Mouse (Mus musculus): ENCODE measurements around the gene Cpsf3. TPM values are rescaled to one million over a fixed set of nuclear protein-coding genes. Genes with fewer than 3 reads are reported as not detected.

Cpsf3 gene
- polyA plus RNA-seq, 1 experiment from 2014 or later = 63.1 TPM

DNA sequence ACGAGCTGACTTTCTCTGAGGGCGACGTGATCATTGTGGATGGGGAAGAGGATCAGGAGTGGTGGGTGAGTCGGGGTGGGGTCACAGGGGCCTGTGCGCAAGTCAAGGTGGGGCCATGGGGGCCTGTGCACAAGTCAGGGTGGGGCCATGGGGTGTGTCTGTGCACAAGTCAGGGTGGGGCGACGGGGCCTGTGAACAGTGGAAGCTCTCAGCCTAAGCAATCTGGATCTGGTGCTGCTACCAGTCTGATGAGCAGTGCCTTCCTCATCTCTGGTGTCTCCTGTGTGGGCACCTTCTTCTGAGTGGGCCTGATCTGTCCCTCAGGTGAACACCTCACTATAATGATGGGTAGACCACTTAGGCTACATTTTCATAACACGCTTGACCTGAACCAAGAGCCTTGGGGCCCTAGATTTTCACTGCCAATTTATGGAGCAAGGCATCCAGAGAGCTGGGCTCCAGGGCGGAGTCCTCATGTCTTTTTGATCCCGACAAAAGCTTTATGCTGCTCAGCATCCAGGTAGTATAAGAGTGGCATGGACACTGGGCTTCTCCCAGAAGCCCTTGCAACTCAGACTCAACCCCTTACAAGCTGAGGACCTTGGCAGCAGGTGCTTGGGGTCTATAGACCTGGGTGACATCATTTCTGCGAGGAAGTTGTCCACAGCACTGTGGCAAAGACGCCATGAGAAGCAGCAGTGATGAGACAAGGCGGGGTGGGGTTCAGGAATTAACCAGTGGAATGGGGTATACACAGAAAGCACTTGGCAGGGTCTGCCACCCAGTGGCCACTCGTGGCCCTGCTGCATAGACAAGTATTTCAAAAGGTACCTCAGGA is 19.0 kb upstream of the Cpsf3 start:
- Histone ChIP-seq H3K4me2 (no peak overlapping the region), H3K9ac (no peak overlapping the region), H3K4me3 (no peak overlapping the region), H3K27me3 (no peaks in the 10 kb centered on the region), H3K4me1 (replicated peaks) (peaks cover 4% of the 10 kb centered on the region), H3K9me3 (replicated peaks) (no peaks in the 10 kb centered on the region), H3K27ac (no peak overlapping the region), H3K36me3 (peaks cover 45% of the 10 kb centered on the region)
- ATAC-seq (replicated peaks; ENCODE audit: insufficient number of reproducible peaks, insufficient read depth, low FRiP score, low read depth) = no peak; the same call in 1 of the 2 replicates
- 74% methylated on average over 14 of the region's 14 CpGs for WGBS

DNA sequence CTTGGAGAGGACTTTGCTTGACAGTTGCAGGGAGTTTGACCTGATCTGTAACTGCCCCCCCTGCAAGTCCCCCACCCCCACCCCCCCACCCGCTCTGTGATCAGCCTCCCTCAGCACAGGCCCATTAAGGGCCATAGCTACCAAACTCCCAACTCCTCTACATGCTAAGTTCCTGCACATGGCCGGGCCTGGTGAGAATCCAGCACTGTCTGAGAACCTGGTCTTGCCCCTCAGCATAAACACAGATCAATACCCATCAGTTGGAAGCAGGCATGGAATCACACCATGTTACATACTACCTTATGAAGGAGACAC is 18.4 kb upstream of the Cpsf3 start:
- Histone ChIP-seq H3K9me3 (replicated peaks) (no peaks in the 10 kb centered on the region), H3K27me3 (no peaks in the 10 kb centered on the region), H3K4me1 (replicated peaks) (peaks cover 4% of the 10 kb centered on the region), H3K4me2 (no peak overlapping the region), H3K9ac (no peak overlapping the region), H3K36me3 (peaks cover 51% of the 10 kb centered on the region), H3K27ac (no peak overlapping the region), H3K4me3 (no peak overlapping the region)
- 77% methylated on average over 2 of the region's 2 CpGs for WGBS
- no peak for ATAC-seq (replicated peaks; ENCODE audit: insufficient number of reproducible peaks, insufficient read depth, low FRiP score, low read depth)

DNA sequence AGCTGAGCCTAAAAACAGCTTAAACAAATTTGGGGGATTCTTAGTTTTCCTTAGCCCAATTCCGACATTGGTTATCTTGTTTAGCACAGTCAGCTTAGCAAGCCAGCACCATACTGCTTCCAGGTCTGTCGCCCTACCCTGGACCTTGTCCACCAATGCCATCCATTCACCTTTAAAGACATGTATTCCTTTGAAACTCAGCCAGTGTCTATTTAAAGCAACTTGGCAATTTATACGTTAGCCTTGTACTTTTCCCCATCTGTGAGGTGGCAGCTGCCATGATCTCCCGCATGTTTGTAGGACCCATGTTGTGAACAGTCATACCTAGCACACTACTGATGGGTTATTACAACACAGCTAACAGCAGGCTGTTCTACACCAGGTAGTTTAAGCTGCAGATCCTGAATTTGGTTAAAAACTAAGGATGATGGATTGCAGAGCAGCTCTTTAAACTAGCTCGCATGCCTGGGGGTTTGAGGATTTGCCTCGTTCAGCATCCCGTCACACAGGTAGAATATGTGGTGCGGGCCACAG is 17.0 kb upstream of the Cpsf3 start:
- Histone ChIP-seq H3K4me3 (no peak overlapping the region), H3K27ac (no peak overlapping the region), H3K4me1 (replicated peaks) (peaks cover 4% of the 10 kb centered on the region), H3K4me2 (no peak overlapping the region), H3K9me3 (replicated peaks) (no peaks in the 10 kb centered on the region), H3K36me3 (peaks cover 59% of the 10 kb centered on the region), H3K9ac (no peak overlapping the region), H3K27me3 (no peaks in the 10 kb centered on the region)
- ATAC-seq (replicated peaks; ENCODE audit: insufficient number of reproducible peaks, insufficient read depth, low FRiP score, low read depth) = no peak
- 87% methylated on average over 8 of the region's 8 CpGs for WGBS

DNA sequence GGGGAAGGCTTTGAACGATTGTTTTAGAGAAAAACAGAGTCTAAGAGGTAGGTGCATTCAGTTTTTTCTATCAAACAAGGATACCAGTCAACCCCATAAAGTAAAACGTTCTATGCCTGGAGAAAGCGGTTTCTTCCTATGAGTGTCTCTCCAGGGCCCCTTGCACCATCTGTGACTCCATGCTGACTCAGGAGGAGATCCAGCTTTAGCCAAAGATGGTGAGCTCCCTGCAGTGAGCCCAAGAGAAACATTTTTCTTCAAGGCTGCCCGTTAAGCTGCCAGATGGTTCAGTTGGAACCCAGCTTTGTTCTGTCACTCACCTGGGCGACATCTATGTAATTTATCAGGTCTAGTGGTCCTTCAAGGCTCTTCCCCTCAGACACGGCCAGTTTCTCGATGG is 10.7 kb upstream of the Cpsf3 start:
- WGBS = 78% methylated on average over 7 of the region's 7 CpGs
- Histone ChIP-seq H3K36me3 (peaks cover 41% of the 10 kb centered on the region), H3K27me3 (no peaks in the 10 kb centered on the region), H3K9me3 (replicated peaks) (no peaks in the 10 kb centered on the region), H3K4me1 (replicated peaks) (no peaks in the 10 kb centered on the region), H3K4me2 (no peak overlapping the region), H3K4me3 (no peak overlapping the region), H3K9ac (no peak overlapping the region), H3K27ac (no peak overlapping the region)
- no peak for ATAC-seq (replicated peaks; ENCODE audit: insufficient number of reproducible peaks, insufficient read depth, low FRiP score, low read depth)

DNA sequence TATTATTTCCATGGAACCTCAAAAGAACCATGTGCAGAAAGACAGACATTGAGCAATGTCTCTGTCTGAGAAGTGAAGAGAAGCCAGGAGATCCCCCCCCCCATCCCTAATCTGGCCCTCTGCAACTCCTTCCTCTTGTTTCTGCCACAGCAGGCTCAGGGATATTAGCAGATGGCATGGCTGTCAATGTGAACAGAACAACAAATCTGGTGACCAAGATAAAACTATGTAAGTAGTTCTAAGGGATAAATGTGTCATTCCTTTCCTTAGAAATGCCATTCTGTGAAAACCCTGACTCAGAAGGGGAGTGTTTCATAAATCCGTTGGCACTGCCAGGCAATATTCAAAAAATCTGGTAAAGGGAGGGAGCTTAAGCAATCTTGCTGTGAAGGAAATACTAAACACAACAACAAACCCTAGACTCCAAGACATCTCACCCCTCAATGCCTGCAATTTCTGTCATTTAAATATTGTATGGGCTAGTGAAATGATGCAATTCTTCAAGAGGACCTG is 7.8 kb upstream of the Cpsf3 start:
- WGBS = 73% methylated on average over 1 of the region's 1 CpGs

DNA sequence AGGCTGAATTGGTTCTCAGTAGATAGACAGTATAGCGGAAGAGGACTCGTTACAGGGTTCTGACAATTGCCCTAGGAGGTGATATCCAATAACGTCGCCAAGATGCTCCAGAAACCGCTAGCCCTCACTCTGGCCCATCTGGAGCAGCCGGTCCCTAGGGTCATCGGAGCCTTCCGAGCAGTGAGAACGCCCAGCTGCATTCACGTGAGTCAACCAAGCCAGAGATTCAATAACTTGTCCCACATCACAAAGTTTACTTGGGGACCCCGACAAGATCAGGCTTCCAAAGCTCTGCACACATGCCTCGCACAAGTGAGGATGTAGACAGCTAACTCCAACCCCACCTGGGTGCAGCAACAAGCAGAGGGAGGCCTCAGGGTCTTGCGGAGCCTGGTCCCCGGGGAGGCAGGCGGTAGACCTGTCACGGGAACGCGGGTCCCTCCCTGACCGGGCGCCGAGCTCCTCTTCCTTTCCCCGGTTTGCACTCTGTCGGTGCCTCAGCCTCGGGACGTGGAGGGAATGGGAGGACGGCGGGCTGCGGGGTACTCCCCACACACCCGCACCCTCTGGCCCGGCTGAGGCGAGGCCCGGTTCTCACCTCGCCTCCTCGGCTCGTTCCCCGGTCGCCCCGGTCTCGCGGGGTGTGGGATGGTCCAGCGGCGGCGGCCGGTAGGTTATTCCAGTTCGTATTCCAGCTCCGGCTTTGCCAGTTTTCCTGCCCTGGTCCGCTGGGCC is 484 bp downstream of the Cpsf3 start:
- peak; percentile 81 for ATAC-seq (replicated peaks; ENCODE audit: insufficient number of reproducible peaks, insufficient read depth, low FRiP score, low read depth)
- under 1% methylated on average over 47 of the region's 47 CpGs for WGBS
- H3K4me3 ChIP-seq = peak overlapping the region; percentile 97
- peak overlapping the region; percentile 92 for H3K27ac ChIP-seq
- peaks cover 7% of the 10 kb centered on the region for H3K36me3 ChIP-seq
- H3K9me3 ChIP-seq (replicated peaks) = no peaks in the 10 kb centered on the region
- peaks cover 26% of the 10 kb centered on the region for H3K4me1 ChIP-seq (replicated peaks)
- H3K4me2 ChIP-seq = peak overlapping the region; percentile 89
- no peaks in the 10 kb centered on the region for H3K27me3 ChIP-seq
- peak overlapping the region; percentile 96 for H3K9ac ChIP-seq

More for the DNA sequence above, 7.8 kb upstream of the Cpsf3 start:
- H3K9ac ChIP-seq = no peak overlapping the region
- ATAC-seq (replicated peaks; ENCODE audit: insufficient number of reproducible peaks, insufficient read depth, low FRiP score, low read depth) = no peak
- H3K9me3 ChIP-seq (replicated peaks) = no peaks in the 10 kb centered on the region
- no peaks in the 10 kb centered on the region for H3K4me1 ChIP-seq (replicated peaks)
- H3K36me3 ChIP-seq = peaks cover 18% of the 10 kb centered on the region
- H3K27ac ChIP-seq = no peak overlapping the region
- H3K4me3 ChIP-seq = no peak overlapping the region
- H3K4me2 ChIP-seq = no peak overlapping the region
- H3K27me3 ChIP-seq = no peaks in the 10 kb centered on the region

DNA sequence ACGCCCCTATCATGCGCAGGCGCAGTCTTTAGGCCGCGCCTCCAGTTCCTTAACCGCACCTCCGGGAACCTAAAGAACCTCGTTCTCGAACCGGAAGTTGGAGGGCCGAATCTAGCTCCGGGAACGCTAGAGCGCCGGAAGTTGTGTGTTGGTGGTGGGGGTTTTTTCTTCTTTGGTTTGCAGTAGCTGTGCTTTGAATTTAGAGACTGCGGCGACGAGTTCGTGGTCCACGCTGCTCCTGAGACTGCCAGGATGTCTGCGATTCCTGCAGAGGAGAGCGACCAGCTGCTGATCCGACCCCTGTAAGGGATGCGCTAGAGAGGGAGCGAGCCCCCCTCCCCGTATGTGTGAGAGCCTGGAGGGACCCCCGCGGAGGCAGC is 1.0 kb downstream of the Cpsf3 start, which contains the start of gene Itgb1bp1:
Itgb1bp1 (minus strand) TSS at position 42 of the 380 bp plus-strand sequence.
- Histone ChIP-seq H3K9ac (peak within 1 kb of the TSS; percentile 96), H3K27me3 (no peaks in the 10 kb centered on the region), H3K27ac (peak within 1 kb of the TSS; percentile 92), H3K4me2 (peak within 1 kb of the TSS; percentile 89), H3K4me1 (replicated peaks) (peaks cover 26% of the 10 kb centered on the region), H3K9me3 (replicated peaks) (no peaks in the 10 kb centered on the region), H3K36me3 (peaks cover 12% of the 10 kb centered on the region), H3K4me3 (peak within 1 kb of the TSS; percentile 97)
- ATAC-seq (replicated peaks; ENCODE audit: insufficient number of reproducible peaks, insufficient read depth, low FRiP score, low read depth) = peak; percentile 95
- 0% methylated on average over 28 of the region's 28 CpGs for WGBS

DNA sequence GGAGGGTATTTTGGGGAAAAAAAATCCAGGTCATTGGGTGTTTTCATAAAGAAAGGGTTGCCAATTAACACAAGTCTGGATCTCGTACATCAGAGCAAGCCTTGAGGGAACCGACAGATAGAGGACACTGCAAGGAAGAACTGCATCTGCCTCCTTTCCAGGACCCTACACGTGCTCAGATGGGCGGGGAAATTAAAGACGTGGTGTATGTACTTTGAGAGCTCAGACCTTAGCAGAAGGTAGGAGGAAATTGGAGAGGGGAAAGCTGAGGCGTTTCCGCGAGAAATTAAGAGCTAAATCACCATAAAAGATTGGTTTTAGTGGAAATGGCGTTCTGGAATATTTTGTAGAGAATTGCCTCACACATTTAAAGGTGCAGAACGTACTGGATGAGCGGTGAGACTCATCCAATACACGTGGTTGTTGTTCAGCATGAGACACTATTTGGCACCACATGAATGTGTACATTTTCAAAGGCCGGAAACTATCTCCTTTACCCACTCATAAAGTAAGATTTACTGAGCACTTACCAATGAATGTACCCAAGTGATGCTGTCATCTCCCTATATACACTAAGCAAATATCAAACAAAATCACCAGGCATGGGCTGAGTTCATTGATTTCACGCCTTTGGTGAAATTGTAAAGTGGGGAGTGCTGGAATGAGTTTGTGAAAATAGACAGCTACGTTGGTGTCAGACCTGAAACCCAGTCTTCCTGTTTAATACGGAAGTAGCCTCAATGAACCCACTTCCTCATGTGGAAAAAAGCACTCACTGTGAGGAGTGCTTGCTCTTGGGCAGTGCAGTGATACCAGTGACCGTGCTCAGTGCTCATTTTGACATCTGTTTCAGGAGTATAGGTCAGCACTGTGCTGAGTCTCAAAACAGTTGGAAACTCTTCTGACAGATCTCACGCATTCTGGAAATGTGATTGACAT is 1.8 kb downstream of the Cpsf3 start:
- Histone ChIP-seq H3K27ac (peak overlapping the region; percentile 92), H3K4me2 (peak overlapping the region; percentile 89), H3K9ac (peak overlapping the region; percentile 96), H3K9me3 (replicated peaks) (no peaks in the 10 kb centered on the region), H3K36me3 (peaks cover 19% of the 10 kb centered on the region), H3K4me3 (peak overlapping the region; percentile 97), H3K27me3 (no peaks in the 10 kb centered on the region), H3K4me1 (replicated peaks) (peaks cover 26% of the 10 kb centered on the region)
- no peak for ATAC-seq (replicated peaks; ENCODE audit: insufficient number of reproducible peaks, insufficient read depth, low FRiP score, low read depth)
- 28% methylated on average over 18 of the region's 18 CpGs for WGBS

DNA sequence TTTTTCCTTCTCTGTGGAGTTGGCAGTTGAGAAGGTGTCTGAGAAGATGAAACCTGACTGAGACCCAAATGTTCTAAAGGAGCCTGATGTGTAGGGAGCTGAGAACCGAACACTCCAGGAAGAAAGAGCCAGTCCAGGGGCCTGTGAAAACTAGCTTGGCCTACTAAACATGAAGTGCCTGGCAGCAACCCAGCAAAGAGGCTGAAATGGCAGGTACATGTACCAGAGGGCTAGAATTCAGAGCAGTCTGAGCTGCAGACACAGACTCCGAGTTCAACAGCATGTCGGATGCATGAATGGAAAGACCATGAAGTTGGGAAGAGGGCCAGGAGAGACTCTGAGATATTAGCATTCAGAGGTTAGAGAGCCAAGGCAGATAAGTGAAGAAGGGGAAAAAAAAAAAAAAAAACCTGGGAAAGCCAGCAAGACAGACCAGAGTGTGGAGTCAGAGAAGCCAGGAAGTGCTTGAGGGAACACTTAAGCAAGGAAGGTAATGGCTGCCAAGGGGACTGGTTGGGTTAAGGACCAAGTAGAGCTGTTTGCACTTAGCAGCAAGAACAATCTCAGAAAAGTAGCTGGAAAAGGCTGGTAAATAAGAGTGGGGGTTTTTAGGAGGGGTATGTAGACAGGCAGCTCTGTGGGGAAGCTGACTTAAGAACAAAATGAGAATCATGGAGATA is 3.7 kb downstream of the Cpsf3 start:
- Histone ChIP-seq H3K27ac (peak overlapping the region; percentile 44; the same call in 1 of the 2 replicates), H3K4me1 (replicated peaks) (peaks cover 26% of the 10 kb centered on the region), H3K4me3 (no peak overlapping the region), H3K9me3 (replicated peaks) (no peaks in the 10 kb centered on the region), H3K27me3 (no peaks in the 10 kb centered on the region), H3K9ac (no peak overlapping the region), H3K36me3 (peaks cover 36% of the 10 kb centered on the region), H3K4me2 (no peak overlapping the region)
- no peak for ATAC-seq (replicated peaks; ENCODE audit: insufficient number of reproducible peaks, insufficient read depth, low FRiP score, low read depth)
- WGBS = 61% methylated on average over 3 of the region's 3 CpGs

DNA sequence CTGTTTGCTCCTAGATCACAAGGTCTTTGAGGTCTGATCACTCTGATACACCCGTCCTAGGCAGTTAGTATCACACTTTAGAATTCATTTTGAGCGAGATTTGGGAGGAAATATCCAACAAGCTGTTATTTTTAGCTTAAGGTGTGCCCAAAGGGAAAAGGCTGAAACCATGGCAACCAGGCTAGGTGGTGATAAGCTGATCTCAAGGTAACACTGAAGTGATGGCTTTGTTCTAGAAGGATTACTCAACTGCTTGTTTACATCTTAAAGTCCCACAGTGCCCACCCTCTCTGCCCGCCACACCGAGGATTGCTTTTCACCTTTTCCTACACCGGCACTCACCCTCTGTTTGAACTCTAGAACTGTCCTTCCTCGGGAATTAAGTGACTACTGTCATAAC is 4.5 kb downstream of the Cpsf3 start:
- H3K4me1 ChIP-seq (replicated peaks) = peaks cover 26% of the 10 kb centered on the region
- WGBS = 82% methylated on average over 6 of the region's 6 CpGs
- no peak overlapping the region for H3K4me2 ChIP-seq
- no peak for ATAC-seq (replicated peaks; ENCODE audit: insufficient number of reproducible peaks, insufficient read depth, low FRiP score, low read depth)
- H3K27me3 ChIP-seq = no peaks in the 10 kb centered on the region
- H3K9ac ChIP-seq = no peak overlapping the region
- H3K4me3 ChIP-seq = no peak overlapping the region
- H3K36me3 ChIP-seq = peaks cover 44% of the 10 kb centered on the region
- no peak overlapping the region for H3K27ac ChIP-seq
- no peaks in the 10 kb centered on the region for H3K9me3 ChIP-seq (replicated peaks)

Data from heart, embryonic 15.5 days (tissue).